Mouse (Mus musculus) NIH3T3 (cell line): ENCODE measurements around the gene Parl.

Experiments used
- DNase-seq: peaks from one replicate; pipeline ENCODE4 v3.0.0-alpha.2; 2012; ENCODE audit warnings: low read depth

Gene Parl

GRCm38 (mm10) chr16:20301770-20302649, at the start of gene Parl:
TSS of gene Parl (minus strand) at chr16:20302387.
- DNase-seq = peak; percentile 95

DNA sequence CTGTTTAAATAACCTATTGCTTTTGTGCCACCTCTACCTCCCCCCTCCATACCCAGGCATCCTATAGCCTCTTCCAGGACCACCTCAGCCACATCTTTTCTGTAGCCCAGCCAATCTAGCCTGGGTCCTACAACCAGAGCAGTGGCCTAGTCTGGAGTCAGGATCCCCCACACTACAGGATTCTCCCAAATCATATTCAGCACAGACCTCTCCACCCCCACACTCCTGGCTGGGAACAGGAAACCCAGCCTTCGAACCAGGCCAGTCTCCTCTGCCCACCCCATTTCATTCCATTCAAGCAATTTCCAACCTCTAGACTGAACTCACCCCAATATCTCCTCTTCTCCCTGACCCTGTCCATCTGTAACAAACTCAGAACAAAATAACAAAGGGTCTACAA, 43.3 kb upstream of the Parl start:
- no peak for DNase-seq

DNA sequence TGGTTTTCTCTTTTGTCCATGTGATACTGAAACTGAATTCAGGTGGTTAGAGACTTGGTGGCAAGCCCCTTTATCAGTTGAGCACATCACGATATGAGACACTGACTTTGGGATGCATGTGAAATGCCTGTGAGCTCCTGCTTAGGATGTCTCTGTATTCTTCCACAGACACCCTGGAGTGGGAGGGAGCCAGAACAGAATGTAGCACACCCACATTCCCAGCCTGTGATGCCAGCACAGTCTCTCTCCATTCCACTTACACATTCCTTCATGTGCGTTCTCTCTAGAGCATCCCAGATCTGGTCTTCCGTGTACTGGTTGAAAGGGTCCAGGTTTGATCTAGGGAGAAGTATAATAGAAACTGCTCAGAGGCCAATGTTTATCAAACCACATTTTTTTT, 36.4 kb upstream of the Parl start:
- no peak for DNase-seq

GRCm38 (mm10) chr16:20334918-20335317, 32.7 kb upstream of the Parl start:
- no peak for DNase-seq

GRCm38 (mm10) chr16:20328306-20328705, 26.1 kb upstream of the Parl start:
- no peak for DNase-seq

- no peak for DNase-seq
Observed at GRCm38 (mm10) chr16:20325286-20325685, 23.1 kb upstream of the Parl start, which contains the start of gene Cyp2ab1. TSS of gene Cyp2ab1 (minus strand) at chr16:20325404.

DNA sequence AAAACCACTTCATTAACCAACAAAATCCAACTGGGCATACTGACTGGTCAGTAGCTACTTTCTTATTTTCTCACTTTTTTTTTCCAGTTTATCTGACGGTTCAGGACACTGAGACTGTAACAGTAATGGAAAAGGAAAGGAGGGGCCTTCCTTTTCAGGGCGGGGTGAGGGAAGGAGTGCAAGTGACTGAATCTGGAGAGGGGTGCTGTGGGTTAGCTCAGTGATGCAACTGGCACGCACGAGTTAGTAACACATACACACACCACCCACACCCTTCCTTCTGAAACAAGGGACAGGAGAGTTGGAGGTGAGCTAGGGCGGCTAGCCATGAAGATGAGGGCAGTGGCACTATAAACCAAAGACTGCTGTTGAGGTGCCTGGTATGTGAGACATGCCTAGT, 21.7 kb upstream of the Parl start:
- DNase-seq = no peak

DNA sequence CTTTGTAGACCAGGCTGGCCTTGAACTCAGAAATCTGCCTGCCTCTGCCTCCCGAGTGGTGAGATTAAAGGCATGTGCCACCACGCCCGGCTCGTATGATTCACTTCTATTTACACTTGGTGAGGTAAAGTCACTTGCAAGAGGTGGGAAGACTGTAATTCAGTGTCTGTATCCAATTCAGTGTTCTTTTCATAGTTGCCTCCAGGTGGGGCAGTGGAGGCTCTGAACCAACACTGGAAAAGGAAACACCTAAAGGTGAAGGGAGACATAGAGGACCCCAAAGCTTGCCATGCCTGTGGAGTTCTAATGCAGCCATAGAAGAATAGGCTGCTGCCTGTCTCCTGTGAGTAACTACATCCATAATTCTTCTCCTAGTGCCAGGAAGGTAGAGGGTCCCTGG, 20.1 kb upstream of the Parl start:
- DNase-seq = no peak

- no peak for DNase-seq
Observed at GRCm38 (mm10) chr16:20316770-20317169, 14.6 kb upstream of the Parl start.

DNA sequence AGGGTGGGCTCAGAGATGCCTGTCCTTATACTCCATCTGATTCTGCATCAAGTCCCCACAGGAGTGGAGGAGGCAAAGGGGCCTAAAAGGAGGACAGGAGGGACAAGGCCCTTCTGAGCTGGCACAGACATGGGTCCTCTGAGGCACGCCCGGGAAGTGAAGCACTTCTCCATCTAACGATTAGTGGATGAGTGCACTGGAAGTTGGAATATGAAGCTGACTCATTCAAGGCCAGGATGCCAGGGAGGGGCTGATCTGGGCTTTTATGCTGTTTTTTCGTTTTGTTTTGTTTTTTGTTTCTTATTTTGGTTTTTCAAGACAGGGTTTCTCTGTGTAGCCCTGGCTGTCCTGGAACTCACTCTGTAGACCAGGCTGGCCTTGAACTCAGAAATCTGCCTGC, 13.1 kb upstream of the Parl start:
- no peak for DNase-seq

GRCm38 (mm10) chr16:20312272-20312671, 10.1 kb upstream of the Parl start:
- no peak for DNase-seq

DNA sequence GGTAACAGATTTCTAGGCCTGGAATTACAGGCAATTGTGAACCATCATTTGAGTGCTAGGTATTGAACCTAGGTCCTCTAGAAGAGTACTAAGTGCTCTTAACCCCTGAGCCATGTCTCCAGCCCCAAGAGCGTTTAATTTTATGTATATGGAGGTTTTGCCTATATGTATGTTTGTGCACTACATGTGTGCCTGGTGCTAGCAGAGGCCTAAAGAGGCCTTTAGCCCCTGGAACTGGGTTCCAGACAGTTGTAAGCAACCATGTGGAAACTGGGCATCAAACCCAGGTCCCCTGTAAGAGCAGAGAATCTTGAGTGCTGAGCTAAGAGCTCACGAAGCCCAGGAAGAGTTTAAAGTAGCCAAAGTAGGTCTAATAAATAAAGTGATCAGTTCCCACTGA, 2.1 kb downstream of the Parl start:
- DNase-seq = no peak

DNA sequence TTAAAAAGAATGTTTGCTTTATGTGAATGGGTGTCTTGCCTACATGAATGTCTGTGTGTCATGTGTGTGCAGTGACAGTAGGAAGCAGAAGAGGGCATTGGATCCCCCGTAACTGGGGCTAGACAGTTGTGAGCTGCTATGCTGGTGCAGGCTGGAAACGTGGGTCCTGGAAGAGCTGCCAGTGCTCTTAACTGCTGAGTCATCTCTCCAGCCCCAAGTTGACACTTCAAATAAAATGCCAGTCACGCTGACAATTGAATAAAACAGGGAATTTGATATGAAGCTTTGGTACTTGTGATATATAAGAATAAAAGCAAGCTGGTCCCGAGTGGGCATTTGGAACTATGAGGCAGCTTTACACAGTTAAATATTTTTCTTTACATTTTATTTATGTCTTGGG, 21.9 kb downstream of the Parl start:
- no peak for DNase-seq

DNA sequence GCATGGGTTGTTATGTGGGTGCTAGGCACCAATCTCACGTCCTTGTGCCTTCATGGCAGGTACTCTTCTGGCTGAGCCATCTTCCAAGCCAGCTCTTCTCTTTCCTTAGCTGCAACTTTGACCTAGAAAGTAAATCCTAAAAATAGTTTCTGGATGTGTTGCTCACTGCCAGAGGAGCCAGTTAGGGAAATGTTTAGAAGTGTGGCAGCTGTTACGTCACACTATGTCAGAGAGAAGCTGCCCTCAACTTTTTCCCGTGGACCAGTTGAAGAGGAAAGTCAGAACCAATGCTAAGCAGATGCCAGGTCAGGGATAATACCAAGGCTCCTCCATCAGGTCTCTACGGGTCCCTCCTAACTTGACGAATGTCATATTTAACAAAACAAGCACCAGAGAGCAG, 22.8 kb downstream of the Parl start:
- DNase-seq = no peak

DNA sequence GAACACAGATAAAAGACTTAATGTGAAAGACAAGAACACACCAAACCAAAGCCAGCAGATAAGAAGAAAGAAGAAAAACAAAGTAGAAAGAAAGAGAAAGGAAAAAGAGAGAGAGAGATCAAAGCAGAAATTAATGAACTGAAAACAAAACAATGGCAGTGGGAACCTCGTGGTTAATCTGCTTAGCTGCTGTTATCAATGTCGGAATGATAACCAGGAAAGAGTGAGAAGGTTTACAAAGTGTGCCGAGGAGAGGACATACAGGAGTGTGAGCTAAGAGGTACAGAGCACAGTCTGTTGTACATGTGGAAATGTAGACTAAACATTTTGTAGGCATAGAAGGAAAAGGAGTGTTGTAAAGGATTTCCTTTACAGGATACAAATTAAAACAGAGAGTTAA, 29.2 kb downstream of the Parl start:
- DNase-seq = no peak

DNA sequence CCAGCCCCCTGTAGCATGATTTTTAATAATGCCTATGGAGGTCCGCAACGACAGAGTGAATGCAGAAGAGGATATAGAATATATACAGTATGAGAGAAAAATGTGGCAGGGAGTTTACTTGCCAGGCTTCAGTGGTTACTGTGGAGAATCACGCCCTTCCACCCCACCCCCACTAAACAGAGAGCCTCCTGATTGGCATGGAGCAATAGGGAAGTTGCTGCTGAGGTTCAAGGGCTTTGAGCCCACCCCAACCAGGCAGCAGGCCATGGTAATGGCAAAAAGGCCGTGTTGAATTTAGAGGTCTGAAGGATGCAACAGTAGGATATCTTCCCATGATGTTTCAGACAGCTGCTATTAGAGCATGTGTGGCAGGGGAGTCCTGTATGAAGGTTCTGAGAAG, 30.8 kb downstream of the Parl start:
- no peak for DNase-seq

- no peak for DNase-seq
Observed at GRCm38 (mm10) chr16:20265089-20265488, 37.1 kb downstream of the Parl start.

GRCm38 (mm10) chr16:20257926-20258325, 44.3 kb downstream of the Parl start:
- DNase-seq = no peak

GRCm38 (mm10) chr16:20248442-20249174, 53.6 kb downstream of the Parl start:
- DNase-seq = no peak

DNA sequence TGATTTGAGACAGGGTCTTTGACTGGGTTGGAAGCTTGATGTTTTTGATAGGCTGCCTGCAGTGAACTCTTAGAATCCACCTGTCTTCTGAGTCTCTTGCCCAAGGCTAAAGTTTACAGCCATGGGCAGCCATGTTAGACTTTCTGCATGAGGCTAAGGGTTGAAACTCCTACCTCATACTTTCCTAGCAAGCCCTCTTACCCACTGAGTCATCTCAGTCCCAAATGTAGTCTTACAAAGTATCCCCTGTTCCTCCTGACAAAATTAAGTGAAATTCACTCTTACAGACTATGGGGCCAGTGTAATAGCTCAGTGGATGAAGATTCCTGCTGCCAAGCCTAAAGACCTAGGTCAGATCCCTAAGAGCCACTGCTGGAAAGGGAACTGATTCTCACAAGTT, 55.1 kb downstream of the Parl start:
- no peak for DNase-seq

DNA sequence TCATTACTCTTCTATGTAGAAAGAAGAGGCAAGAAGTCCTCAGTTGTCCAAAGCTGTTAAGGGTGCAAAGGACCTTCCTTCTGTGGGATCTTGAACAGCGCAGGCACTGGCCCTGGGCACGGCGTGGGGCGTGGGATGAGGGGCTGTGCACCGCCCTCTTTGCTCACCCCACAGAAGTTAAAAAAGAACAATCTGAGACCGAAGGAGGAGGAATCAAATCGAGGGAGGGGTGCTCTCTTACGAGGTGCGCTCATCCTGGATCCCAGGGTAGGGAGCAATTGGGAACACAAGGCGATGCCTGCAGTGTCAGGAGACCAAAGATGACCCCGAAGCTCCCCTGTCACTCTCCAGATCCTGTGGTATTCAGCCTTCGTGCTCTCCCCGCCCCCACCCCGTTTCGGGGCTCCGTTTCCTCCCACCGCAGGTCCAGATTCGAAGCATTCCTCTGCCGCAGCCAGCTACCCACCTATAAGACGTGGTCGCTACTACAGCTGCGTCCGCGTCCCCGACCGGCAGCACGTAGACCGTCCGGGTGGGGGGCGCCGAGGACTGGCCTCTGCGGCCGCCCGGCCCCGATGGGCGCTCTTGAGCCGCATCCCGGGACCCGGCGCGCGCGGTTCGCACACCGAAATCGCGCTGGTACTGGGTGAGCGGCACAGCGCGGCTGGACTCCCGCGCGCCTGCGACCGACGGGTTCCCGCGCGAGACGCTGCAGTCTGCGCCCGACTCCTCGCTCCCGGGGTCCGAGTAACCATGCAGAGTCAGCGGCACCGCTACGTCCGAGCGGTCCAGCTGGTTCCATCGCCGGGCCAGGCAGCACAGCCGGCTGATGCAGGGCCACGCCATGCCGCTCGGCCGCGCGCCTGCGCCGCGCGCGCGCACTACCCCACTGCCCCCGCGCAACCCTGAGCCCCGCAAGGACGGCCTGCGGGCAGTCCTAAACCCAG, 61.4 kb downstream of the Parl start, which contains the start of gene Map6d1:
Gene Map6d1 (minus strand): TSS at position 891 of the 947 bp plus-strand sequence.
- DNase-seq = peak; percentile 53

- no peak for DNase-seq
Observed at GRCm38 (mm10) chr16:20238646-20239045, 63.5 kb downstream of the Parl start.
